Mouse (Mus musculus) hindbrain, embryonic 14.5 days (tissue): Measurements from ENCODE around the gene Kcnn4. TPM values are rescaled to one million over a fixed set of nuclear protein-coding genes. Genes with fewer than 3 reads are reported as not detected.

Experiments
- ATAC-seq: fragments of 200-750 bp; cut with Nextera tagmentation; 2 replicates; pipeline ENCODE4 v1.8.0; 2017; ENCODE audit warnings: moderate number of reproducible peaks, mild to moderate bottlenecking, moderate TSS enrichment, moderate library complexity; ENCODE audit not compliant: low FRiP score
- DNase-seq: peaks from one replicate; pipeline ENCODE4 v3.0.0-alpha.2; 2015; ENCODE audit warnings: low spot score
- H3K27ac ChIP-seq: fragments of 300-500 bp; sonication (generic); 2 replicates; pipeline ENCODE4 v1.5.1; 2014; ENCODE audit warnings: mild to moderate bottlenecking, moderate library complexity
- H3K27me3 ChIP-seq: fragments of 300-500 bp; sonication (generic); 2 replicates; pipeline ENCODE4 v1.6.1; 2014; ENCODE audit warnings: mild to moderate bottlenecking, low read length, mixed read lengths; ENCODE audit not compliant: control insufficient read depth, insufficient read depth
- H3K36me3 ChIP-seq: fragments of 300-500 bp; sonication (generic); replicated peaks from 2 replicates; pipeline ENCODE4 v1.6.1; 2014; ENCODE audit not compliant: control insufficient read depth, insufficient read depth
- H3K4me1 ChIP-seq: fragments of 300-500 bp; sonication (generic); replicated peaks from 2 replicates; pipeline ENCODE4 v1.6.1; 2014; ENCODE audit warnings: antibody characterized with exemption, low read length, mixed read lengths; ENCODE audit not compliant: control insufficient read depth, insufficient read depth
- H3K4me2 ChIP-seq: fragments of 300-500 bp; sonication (generic); replicated peaks from 2 replicates; pipeline ENCODE4 v1.6.1; 2014; ENCODE audit warnings: mild to moderate bottlenecking, moderate library complexity
- H3K4me3 ChIP-seq: fragments of 300-500 bp; sonication (generic); replicated peaks from 2 replicates; pipeline ENCODE4 v1.5.1; 2014; ENCODE audit warnings: mild to moderate bottlenecking, low read length
- H3K9ac ChIP-seq: fragments of 300-500 bp; sonication (generic); 2 replicates; pipeline ENCODE4 v1.6.1; 2014
- H3K9me3 ChIP-seq: fragments of 300-500 bp; sonication (generic); 2 replicates; pipeline ENCODE4 v1.6.1; 2016; ENCODE audit warnings: low read length; ENCODE audit not compliant: control insufficient read depth
- WGBS: fragments of 180-500 bp; shearing (Covaris S2); extraction: QIAGEN DNeasy Blood & Tissue Kit; methylation state at CpG from one replicate; pipeline ENCODE4 v1.1.7; 2014; 5-methylcytosine and 5-hydroxymethylcytosine counted together
- polyA plus RNA-seq: library from polyadenylated mRNA; unstranded; fragments of >200 nt; fragmentation: Nextera tagmentation; extraction: Ambion mirVana; gene quantifications from 2 replicates; pipeline ENCODE4 v1.2.1, GENCODE M21; 2014

The Kcnn4 gene
- polyA plus RNA-seq, 1 experiment from 2014 or later = 2.8 TPM

- H3K36me3 ChIP-seq = no peaks in the 10 kb centered on the region
- no peak for ATAC-seq
- no peak overlapping the region for H3K27ac ChIP-seq
- 38% methylated on average over 2 of the region's 2 CpGs for WGBS
- peaks cover 14% of the 10 kb centered on the region for H3K27me3 ChIP-seq
- H3K9me3 ChIP-seq = no peaks in the 10 kb centered on the region
- no peaks in the 10 kb centered on the region for H3K4me1 ChIP-seq
- H3K9ac ChIP-seq = no peak overlapping the region
- no peak overlapping the region for H3K4me3 ChIP-seq
- no peak for DNase-seq
- H3K4me2 ChIP-seq = no peak overlapping the region
Observed at GRCm38 (mm10) chr7:24338241-24338640, 31.8 kb upstream of the Kcnn4 start.

- no peaks in the 10 kb centered on the region for H3K27me3 ChIP-seq
- 66% methylated on average over 7 of the region's 7 CpGs for WGBS
- no peaks in the 10 kb centered on the region for H3K36me3 ChIP-seq
- H3K9me3 ChIP-seq = no peaks in the 10 kb centered on the region
- no peak for DNase-seq
- H3K9ac ChIP-seq = no peak overlapping the region
- peak overlapping the region; percentile 20; the same call in 1 of the 2 replicates for H3K27ac ChIP-seq
- no peak overlapping the region for H3K4me3 ChIP-seq
- no peak for ATAC-seq
- H3K4me2 ChIP-seq = no peak overlapping the region
- no peaks in the 10 kb centered on the region for H3K4me1 ChIP-seq
Observed at GRCm38 (mm10) chr7:24343701-24344272, 26.3 kb upstream of the Kcnn4 start.

- DNase-seq = no peak
- 76% methylated on average over 5 of the region's 5 CpGs for WGBS
- H3K9me3 ChIP-seq = no peaks in the 10 kb centered on the region
- H3K27ac ChIP-seq = no peak overlapping the region
- no peak overlapping the region for H3K9ac ChIP-seq
- no peaks in the 10 kb centered on the region for H3K27me3 ChIP-seq
- no peak overlapping the region for H3K4me3 ChIP-seq
- no peak for ATAC-seq
- no peak overlapping the region for H3K4me2 ChIP-seq
- H3K4me1 ChIP-seq = no peaks in the 10 kb centered on the region
- no peaks in the 10 kb centered on the region for H3K36me3 ChIP-seq
Observed at GRCm38 (mm10) chr7:24346444-24346843, 23.6 kb upstream of the Kcnn4 start.

- DNase-seq (no peak), ATAC-seq (no peak)
- Histone ChIP-seq H3K9ac (no peak within 1 kb of the TSS), H3K27me3 (no peaks in the 10 kb centered on the region; the same call in 1 of the 2 replicates), H3K36me3 (no peaks in the 10 kb centered on the region), H3K9me3 (no peaks in the 10 kb centered on the region), H3K4me2 (no peak within 1 kb of the TSS), H3K27ac (no peak within 1 kb of the TSS), H3K4me3 (no peak within 1 kb of the TSS), H3K4me1 (no peaks in the 10 kb centered on the region)
- WGBS = 43% methylated on average over 6 of the region's 6 CpGs
Observed at GRCm38 (mm10) chr7:24348896-24349295, 21.2 kb upstream of the Kcnn4 start, which contains the start of gene Lypd5. Gene Lypd5 (plus strand): TSS chr7:24349196.

- ATAC-seq = no peak
Observed at GRCm38 (mm10) chr7:24355646-24356045, 14.4 kb upstream of the Kcnn4 start.

GRCm38 (mm10) chr7:24356081-24356480 lies 14.0 kb upstream of the Kcnn4 start:
- Histone ChIP-seq H3K4me1 (no peaks in the 10 kb centered on the region), H3K9ac (no peak overlapping the region), H3K4me3 (no peak overlapping the region), H3K36me3 (no peaks in the 10 kb centered on the region), H3K27me3 (no peaks in the 10 kb centered on the region; the same call in 1 of the 2 replicates), H3K27ac (no peak overlapping the region), H3K9me3 (no peaks in the 10 kb centered on the region), H3K4me2 (no peak overlapping the region)
- WGBS = 86% methylated on average over 10 of the region's 10 CpGs
- DNase-seq (no peak), ATAC-seq (no peak)

More at GRCm38 (mm10) chr7:24355646-24356045, 14.4 kb upstream of the Kcnn4 start:
- H3K4me2 ChIP-seq = no peak overlapping the region
- H3K4me3 ChIP-seq = no peak overlapping the region
- H3K27ac ChIP-seq = no peak overlapping the region
- no peak for DNase-seq
- H3K9ac ChIP-seq = no peak overlapping the region
- WGBS = 90% methylated on average over 6 of the region's 6 CpGs
- no peaks in the 10 kb centered on the region for H3K4me1 ChIP-seq
- H3K27me3 ChIP-seq = no peaks in the 10 kb centered on the region; the same call in 1 of the 2 replicates
- no peaks in the 10 kb centered on the region for H3K36me3 ChIP-seq
- no peaks in the 10 kb centered on the region for H3K9me3 ChIP-seq

- Histone ChIP-seq H3K9me3 (no peaks in the 10 kb centered on the region), H3K4me1 (no peaks in the 10 kb centered on the region), H3K27ac (no peak overlapping the region), H3K9ac (no peak overlapping the region), H3K36me3 (no peaks in the 10 kb centered on the region), H3K4me3 (no peak overlapping the region), H3K4me2 (no peak overlapping the region), H3K27me3 (no peaks in the 10 kb centered on the region; the same call in 1 of the 2 replicates)
- DNase-seq (no peak), ATAC-seq (no peak)
- WGBS = 52% methylated on average over 4 of the region's 4 CpGs
Observed at GRCm38 (mm10) chr7:24357899-24358298, 12.2 kb upstream of the Kcnn4 start.

GRCm38 (mm10) chr7:24359269-24359668 lies 10.8 kb upstream of the Kcnn4 start:
- no peak overlapping the region for H3K4me2 ChIP-seq
- no peaks in the 10 kb centered on the region for H3K4me1 ChIP-seq
- H3K27ac ChIP-seq = no peak overlapping the region
- no peak overlapping the region for H3K4me3 ChIP-seq
- no peak for ATAC-seq
- H3K9me3 ChIP-seq = no peaks in the 10 kb centered on the region
- peak; percentile 36 for DNase-seq
- H3K9ac ChIP-seq = no peak overlapping the region
- no peaks in the 10 kb centered on the region for H3K36me3 ChIP-seq
- 26% methylated on average over 9 of the region's 9 CpGs for WGBS
- H3K27me3 ChIP-seq = no peaks in the 10 kb centered on the region

GRCm38 (mm10) chr7:24361001-24361400 lies 9.1 kb upstream of the Kcnn4 start:
- 69% methylated on average over 4 of the region's 4 CpGs for WGBS
- no peak for DNase-seq
- Histone ChIP-seq H3K4me1 (no peaks in the 10 kb centered on the region), H3K4me3 (no peak overlapping the region), H3K36me3 (no peaks in the 10 kb centered on the region), H3K9me3 (no peaks in the 10 kb centered on the region), H3K4me2 (no peak overlapping the region), H3K27ac (no peak overlapping the region), H3K9ac (no peak overlapping the region), H3K27me3 (no peaks in the 10 kb centered on the region)
- no peak for ATAC-seq

- ATAC-seq (no peak), DNase-seq (no peak)
- Histone ChIP-seq H3K4me3 (no peak overlapping the region), H3K27me3 (no peaks in the 10 kb centered on the region), H3K36me3 (no peaks in the 10 kb centered on the region), H3K27ac (no peak overlapping the region), H3K9me3 (no peaks in the 10 kb centered on the region), H3K4me2 (no peak overlapping the region), H3K9ac (no peak overlapping the region), H3K4me1 (no peaks in the 10 kb centered on the region)
- WGBS = 18% methylated on average over 7 of the region's 7 CpGs
Observed at GRCm38 (mm10) chr7:24363228-24363627, 6.8 kb upstream of the Kcnn4 start.
